Mouse (Mus musculus): ENCODE data around the gene Csf2. TPM values are rescaled to one million over a fixed set of nuclear protein-coding genes. Genes with fewer than 3 reads are reported as not detected.

Gene Csf2
- total and polyA plus RNA-seq, 3 experiments, result 0.79 to 2.4 (median 1.9) TPM

GRCm38 (mm10) chr11:54287821-54288453, 38.5 kb upstream of the Csf2 start (continued):
- TF ChIP-seq GABPA (IDR thresholded peaks at IDR 0.05; ENCODE audit: insufficient replicate concordance, low read depth, low read length) (no peak), ELF1 (IDR thresholded peaks at IDR 0.05; ENCODE audit: low read depth, low read length) (no peak), TBP (conservative IDR thresholded peaks at IDR 0.05; ENCODE audit: low read depth, low read length) (0 out of 2 replicates have a peak, but pooled peaks have one; percentile 24), IRF4 (IDR thresholded peaks at IDR 0.05; ENCODE audit: low read depth, low read length) (peak; percentile 60), JUND (conservative IDR thresholded peaks at IDR 0.05; ENCODE audit: low read depth, low read length) (no peak), ZKSCAN1 (IDR thresholded peaks at IDR 0.05; ENCODE audit: borderline replicate concordance, low read depth, low read length) (no peak), CTCF (conservative IDR thresholded peaks at IDR 0.05 in 1 of 2, IDR thresholded peaks at IDR 0.05 in 1 of 2; ENCODE audit: low read depth in 2 of 2, low read length in 2 of 2) (no peak), ZC3H11A (IDR thresholded peaks at IDR 0.05; ENCODE audit: low read depth, low read length) (no peak), USF1 (IDR thresholded peaks at IDR 0.05; ENCODE audit: low read depth, low read length) (no peak), MYC (IDR thresholded peaks at IDR 0.05; ENCODE audit: low read depth, low read length) (no peak), CHD2 (IDR thresholded peaks at IDR 0.05; ENCODE audit: low read length) (0 out of 2 replicates have a peak, but pooled peaks have one; percentile 24), MAX (IDR thresholded peaks at IDR 0.05; ENCODE audit: low read length) (no peak; the same call in 1 of the 2 replicates), E2F4 (IDR thresholded peaks at IDR 0.05; ENCODE audit: insufficient replicate concordance, low read depth, low read length) (no peak), PAX5 (IDR thresholded peaks at IDR 0.05; ENCODE audit: low read length) (no peak), USF2 (conservative IDR thresholded peaks at IDR 0.05; ENCODE audit: low read depth, low read length) (no peak), RCOR1 (conservative IDR thresholded peaks at IDR 0.05; ENCODE audit: low read depth, low read length) (no peak; the same call in 1 of the 2 replicates), ZMIZ1 (IDR thresholded peaks at IDR 0.05; ENCODE audit: low read depth, low read length) (no peak), MAFK (IDR thresholded peaks at IDR 0.05; ENCODE audit: insufficient replicate concordance, low read length) (no peak), MEF2A (IDR thresholded peaks at IDR 0.05; ENCODE audit: borderline replicate concordance, low read depth, low read length) (no peak; the same call in 1 of the 2 replicates), POLR2A (IDR thresholded peaks at IDR 0.05; ENCODE audit: low read depth, low read length) (no peak), EP300 (IDR thresholded peaks at IDR 0.05; ENCODE audit: low read length) (peak; percentile 60)

GRCm38 (mm10) chr11:54271437-54271949, 22.0 kb upstream of the Csf2 start:
- Histone ChIP-seq H3K4me1 (ENCODE audit: control insufficient read depth in 1 of 2, insufficient read depth in 2 of 2) (peaks cover 13 to 51% of the 10 kb centered on the region in 2 experiments), H3K9me3 (replicated peaks; ENCODE audit: low read length) (no peaks in the 10 kb centered on the region), H3K27me3 (replicated peaks) (no peaks in the 10 kb centered on the region), H3K9ac (ENCODE audit: insufficient read depth, low read depth) (no peak overlapping the region), H3K4me2 (ENCODE audit: insufficient read depth, low read depth, poor library complexity, severe bottlenecking) (no peak overlapping the region), H3K79me2 (replicated peaks; ENCODE audit: control insufficient read depth, extremely low read depth, insufficient read depth, poor library complexity, severe bottlenecking) (no peaks in the 10 kb centered on the region), H3K36me3 (replicated peaks in 1 of 2; ENCODE audit: control insufficient read depth in 1 of 2, insufficient read depth in 1 of 2, low read length in 1 of 2) (no peaks in the 10 kb centered on the region), H3K4me3 (replicated peaks in 1 of 3; ENCODE audit: low read depth in 2 of 3, low read length in 2 of 3, poor library complexity in 1 of 3) (no peak overlapping the region), H3K27ac (ENCODE audit: insufficient read depth, low read depth) (no peak overlapping the region)
- DNase-seq (ENCODE audit: extremely low read depth), result no peak
- in situ Hi-C loops (cut with MboI; ENCODE audit: low pct_ligation_motif_present, low pct_unique_long_range_greater_than_20kb, low sequenced_read_pairs) (no loop called here), dilution Hi-C loops (cut with MboI; ENCODE audit: extremely low pct_ligation_motif_present, extremely low pct_unique_long_range_greater_than_20kb, low sequenced_read_pairs) (no loop called here)
- TF ChIP-seq ZNF384 (IDR thresholded peaks at IDR 0.05; ENCODE audit: low read depth, low read length) (no peak), E2F4 (IDR thresholded peaks at IDR 0.05; ENCODE audit: insufficient replicate concordance, low read depth, low read length) (no peak), RCOR1 (conservative IDR thresholded peaks at IDR 0.05; ENCODE audit: low read depth, low read length) (no peak), EP300 (IDR thresholded peaks at IDR 0.05; ENCODE audit: low read length) (no peak), CHD2 (IDR thresholded peaks at IDR 0.05; ENCODE audit: low read length) (0 out of 2 replicates have a peak, but pooled peaks have one; percentile 19), RAD21 (IDR thresholded peaks at IDR 0.05; ENCODE audit: low read depth, low read length) (no peak), MYC (IDR thresholded peaks at IDR 0.05; ENCODE audit: low read depth, low read length) (no peak), ZMIZ1 (IDR thresholded peaks at IDR 0.05; ENCODE audit: low read depth, low read length) (no peak), HCFC1 (IDR thresholded peaks at IDR 0.05; ENCODE audit: low read depth, low read length) (no peak), POLR2AphosphoS2 (IDR thresholded peaks at IDR 0.05; ENCODE audit: low read depth, low read length) (no peak), TCF12 (IDR thresholded peaks at IDR 0.05; ENCODE audit: low read depth, low read length) (no peak), ZC3H11A (IDR thresholded peaks at IDR 0.05; ENCODE audit: low read depth, low read length) (no peak), ZKSCAN1 (IDR thresholded peaks at IDR 0.05; ENCODE audit: borderline replicate concordance, low read depth, low read length) (no peak), MEF2A (IDR thresholded peaks at IDR 0.05; ENCODE audit: borderline replicate concordance, low read depth, low read length) (0 out of 2 replicates have a peak, but pooled peaks have one; percentile 21), ETS1 (conservative IDR thresholded peaks at IDR 0.05; ENCODE audit: low read depth, low read length) (peak; percentile 70), BHLHE40 (IDR thresholded peaks at IDR 0.05; ENCODE audit: low read depth, low read length) (peak; percentile 41), USF1 (IDR thresholded peaks at IDR 0.05; ENCODE audit: low read depth, low read length) (no peak), USF2 (conservative IDR thresholded peaks at IDR 0.05; ENCODE audit: low read depth, low read length) (no peak), SMC3 (IDR thresholded peaks at IDR 0.05; ENCODE audit: low read depth, low read length) (no peak), MXI1 (IDR thresholded peaks at IDR 0.05; ENCODE audit: low read depth, low read length) (0 out of 2 replicates have a peak, but pooled peaks have one; percentile 37), MAX (IDR thresholded peaks at IDR 0.05; ENCODE audit: low read length) (peak; percentile 59; the same call in 1 of the 2 replicates), SIN3A (IDR thresholded peaks at IDR 0.05; ENCODE audit: low read length) (no peak)
